Mouse (Mus musculus) heart, embryonic 14.5 days (tissue): Measurements from ENCODE around the gene Hils1. TPM values are rescaled to one million over a fixed set of nuclear protein-coding genes. Genes with fewer than 3 reads are reported as not detected.

Source experiments
- ATAC-seq: fragments of 200-750 bp; cut with Nextera tagmentation; 2 replicates; pipeline ENCODE4 v1.8.0; 2017; ENCODE audit warnings: low read depth, moderate TSS enrichment; ENCODE audit not compliant: insufficient number of reproducible peaks, insufficient read depth, low FRiP score
- H3K27ac ChIP-seq, 2 experiments: fragments of 200-500 bp in 1 of 2; fragments of 300-500 bp in 1 of 2; sonication (generic) in 1 of 2; replicated peaks in 1 of 2; 2 replicates each; pipeline ENCODE4 v1.5.1; 2012 to 2014; ENCODE audit warnings: low read depth in 2 of 2, low read length in 2 of 2, control low read depth in 1 of 2, mild to moderate bottlenecking in 1 of 2, mixed read lengths in 1 of 2; ENCODE audit not compliant: control insufficient read depth in 1 of 2, insufficient read depth in 1 of 2
- H3K27me3 ChIP-seq: fragments of 300-500 bp; sonication (generic); 2 replicates; pipeline ENCODE4 v1.6.1; 2014; ENCODE audit warnings: mild to moderate bottlenecking, low read length, control low read depth; ENCODE audit not compliant: control insufficient read depth, insufficient read depth
- H3K36me3 ChIP-seq: fragments of 300-500 bp; sonication (generic); 2 replicates; pipeline ENCODE4 v1.6.1; 2014; ENCODE audit warnings: mild to moderate bottlenecking, control low read depth, low read length, mixed read lengths; ENCODE audit not compliant: control insufficient read depth, insufficient read depth
- H3K4me1 ChIP-seq, 2 experiments: fragments of 200-500 bp in 1 of 2; fragments of 300-500 bp in 1 of 2; sonication (generic) in 1 of 2; 2 replicates each; pipeline ENCODE4 v1.6.1; 2012 to 2014; ENCODE audit warnings: low read length in 2 of 2, control low read depth in 1 of 2, mixed read lengths in 1 of 2; ENCODE audit not compliant: control insufficient read depth in 2 of 2, insufficient read depth in 2 of 2
- H3K4me2 ChIP-seq: fragments of 300-500 bp; sonication (generic); 2 replicates; pipeline ENCODE4 v1.6.1; 2014; ENCODE audit warnings: mild to moderate bottlenecking, low read length
- H3K4me3 ChIP-seq, 2 experiments: fragments of 200-500 bp in 1 of 2; fragments of 300-500 bp in 1 of 2; sonication (generic) in 1 of 2; 2 replicates each; pipeline ENCODE4 v1.5.1; 2012 to 2014; ENCODE audit warnings: low read length in 2 of 2, mild to moderate bottlenecking in 2 of 2, control low read depth in 1 of 2, low read depth in 1 of 2, moderate library complexity in 1 of 2; ENCODE audit not compliant: control insufficient read depth in 1 of 2, insufficient read depth in 1 of 2
- H3K9ac ChIP-seq: fragments of 300-500 bp; sonication (generic); 2 replicates; pipeline ENCODE4 v1.6.1; 2014; ENCODE audit warnings: mild to moderate bottlenecking, low read length
- H3K9me3 ChIP-seq: fragments of 300-500 bp; sonication (generic); 2 replicates; pipeline ENCODE4 v1.6.1; 2016; ENCODE audit warnings: low read length, control low read depth; ENCODE audit not compliant: control insufficient read depth
- WGBS: fragments of 180-500 bp; shearing (Covaris S2); extraction: QIAGEN DNeasy Blood & Tissue Kit; methylation state at CpG from one replicate; pipeline ENCODE4 v1.1.7; 2014; 5-methylcytosine and 5-hydroxymethylcytosine counted together
- polyA plus RNA-seq: library from polyadenylated mRNA; unstranded; fragments of >200 nt; fragmentation: Nextera tagmentation; extraction: Ambion mirVana; gene quantifications from 2 replicates; pipeline ENCODE4 v1.2.1, GENCODE M21; 2014

The Hils1 gene
- 0.24 TPM in 2 replicates for polyA plus RNA-seq

- ATAC-seq: no peak
- Histone ChIP-seq H3K4me1 (peaks cover 2 to 6% of the 10 kb centered on the region in 2 experiments; a peak in 2 of 4 replicates), H3K4me3 (no peak within 1 kb of the TSS), H3K4me2 (no peak within 1 kb of the TSS), H3K36me3 (no peaks in the 10 kb centered on the region), H3K9me3 (no peaks in the 10 kb centered on the region), H3K9ac (no peak within 1 kb of the TSS), H3K27ac (no peak within 1 kb of the TSS), H3K27me3 (no peaks in the 10 kb centered on the region)
- WGBS: 47% methylated on average over 4 of the region's 4 CpGs
Measured at GRCm38 (mm10) chr11:94967419-94967818, at the start of gene Hils1. Gene Hils1 (plus strand): TSS chr11:94967593.

- H3K4me2 ChIP-seq: no peak overlapping the region
- no peaks in the 10 kb centered on the region for H3K36me3 ChIP-seq
- peaks cover 16 to 25% of the 10 kb centered on the region in 2 experiments for H3K4me1 ChIP-seq
- H3K27ac ChIP-seq: peak overlapping the region; percentile 60 to 71
- H3K27me3 ChIP-seq: no peaks in the 10 kb centered on the region
- ATAC-seq: no peak
- H3K4me3 ChIP-seq: no peak overlapping the region
- no peaks in the 10 kb centered on the region for H3K9me3 ChIP-seq
- H3K9ac ChIP-seq: no peak overlapping the region
- WGBS: 53% methylated on average over 6 of the region's 6 CpGs
Measured at GRCm38 (mm10) chr11:94917717-94918116, 49.7 kb upstream of the Hils1 start.

- Histone ChIP-seq H3K9me3 (no peaks in the 10 kb centered on the region), H3K27me3 (no peaks in the 10 kb centered on the region), H3K4me2 (no peak overlapping the region), H3K4me1 (peaks cover 12 to 15% of the 10 kb centered on the region in 2 experiments), H3K36me3 (no peaks in the 10 kb centered on the region), H3K4me3 (no peak overlapping the region), H3K27ac (no peak overlapping the region), H3K9ac (no peak overlapping the region)
- no peak for ATAC-seq
- WGBS: 47% methylated on average over 6 of the region's 6 CpGs
Measured at GRCm38 (mm10) chr11:94920996-94921401, 46.4 kb upstream of the Hils1 start.

- Histone ChIP-seq H3K4me2 (no peak overlapping the region), H3K4me3 (no peak overlapping the region), H3K9me3 (no peaks in the 10 kb centered on the region), H3K36me3 (no peaks in the 10 kb centered on the region), H3K27me3 (no peaks in the 10 kb centered on the region), H3K4me1 (peaks cover 25 to 28% of the 10 kb centered on the region in 2 experiments), H3K27ac (no peak overlapping the region), H3K9ac (no peak overlapping the region)
- ATAC-seq: no peak
- WGBS: 91% methylated on average over 4 of the region's 4 CpGs
Measured at GRCm38 (mm10) chr11:94924977-94925376, 42.4 kb upstream of the Hils1 start.

- no peaks in the 10 kb centered on the region for H3K36me3 ChIP-seq
- no peak for ATAC-seq
- no peak overlapping the region for H3K4me3 ChIP-seq
- H3K27ac ChIP-seq: no peak overlapping the region
- no peaks in the 10 kb centered on the region for H3K27me3 ChIP-seq
- H3K4me1 ChIP-seq: peaks cover 31 to 34% of the 10 kb centered on the region in 2 experiments
- H3K4me2 ChIP-seq: no peak overlapping the region
- WGBS: 64% methylated on average over 11 of the region's 11 CpGs
- H3K9me3 ChIP-seq: no peaks in the 10 kb centered on the region
- no peak overlapping the region for H3K9ac ChIP-seq
Measured at GRCm38 (mm10) chr11:94926431-94926830, 41.0 kb upstream of the Hils1 start.

GRCm38 (mm10) chr11:94927771-94928291 lies 39.6 kb upstream of the Hils1 start:
- WGBS: under 1% methylated on average over 5 of the region's 5 CpGs
- H3K27ac ChIP-seq: peak overlapping the region; percentile 63 to 90
- H3K9ac ChIP-seq: peak overlapping the region; percentile 9; the same call in 1 of the 2 replicates
- H3K36me3 ChIP-seq: no peaks in the 10 kb centered on the region
- no peaks in the 10 kb centered on the region for H3K27me3 ChIP-seq
- H3K4me2 ChIP-seq: peak overlapping the region; percentile 52; the same call in 1 of the 2 replicates
- no peak overlapping the region for H3K4me3 ChIP-seq
- H3K4me1 ChIP-seq: peaks cover 31 to 34% of the 10 kb centered on the region in 2 experiments
- ATAC-seq: no peak
- no peaks in the 10 kb centered on the region for H3K9me3 ChIP-seq

GRCm38 (mm10) chr11:94928820-94929219 lies 38.6 kb upstream of the Hils1 start:
- ATAC-seq: peak; percentile 94
- Histone ChIP-seq H3K27me3 (no peaks in the 10 kb centered on the region), H3K27ac (peak overlapping the region; percentile 88 to 90), H3K4me3 (peak overlapping the region; percentile 6; a peak in 2 of 4 replicates), H3K9me3 (no peaks in the 10 kb centered on the region), H3K4me2 (peak overlapping the region; percentile 52), H3K4me1 (peaks cover 38 to 41% of the 10 kb centered on the region in 2 experiments), H3K9ac (peak overlapping the region; percentile 62), H3K36me3 (no peaks in the 10 kb centered on the region)
- WGBS: 1% methylated on average over 13 of the region's 13 CpGs

- no peaks in the 10 kb centered on the region for H3K36me3 ChIP-seq
- 32% methylated on average over 9 of the region's 9 CpGs for WGBS
- H3K27me3 ChIP-seq: peaks cover 6% of the 10 kb centered on the region; the same call in 1 of the 2 replicates
- peaks cover 39 to 46% of the 10 kb centered on the region in 2 experiments for H3K4me1 ChIP-seq
- peak overlapping the region; percentile 52 for H3K4me2 ChIP-seq
- no peak for ATAC-seq
- no peaks in the 10 kb centered on the region for H3K9me3 ChIP-seq
- H3K4me3 ChIP-seq: no peak overlapping the region
- no peak overlapping the region; the same call in 1 of the 2 replicates for H3K9ac ChIP-seq
- H3K27ac ChIP-seq: peak overlapping the region; percentile 29 to 90; a peak in 3 of 4 replicates
Measured at GRCm38 (mm10) chr11:94929599-94929998, 37.8 kb upstream of the Hils1 start.
